ENCODE assay signal across 9 mouse cellular contexts in the genomic region with DNA sequence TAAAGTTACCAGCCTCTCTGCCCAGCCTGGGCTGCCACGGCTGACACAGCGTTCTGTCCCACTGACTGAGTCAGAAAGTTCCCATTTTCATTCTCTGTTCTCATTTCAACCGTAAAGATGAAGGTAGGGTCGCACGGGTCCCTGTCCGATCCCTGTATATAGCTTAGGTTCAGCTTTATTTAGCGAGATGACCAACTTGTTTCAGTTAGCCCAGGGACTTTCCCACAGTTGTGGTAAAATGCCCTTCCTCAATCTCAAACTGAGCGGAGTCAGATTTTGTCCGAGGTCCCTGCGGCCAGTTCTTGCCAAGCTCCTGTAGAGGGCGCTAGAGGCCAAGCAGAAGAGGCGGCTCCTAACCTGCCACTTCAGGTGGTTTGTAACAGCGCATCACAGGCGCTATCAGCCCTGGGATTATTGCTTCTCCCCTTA. TPM values are rescaled to one million over a fixed set of nuclear protein-coding genes. Genes with fewer than 3 reads are reported as not detected.
A peak's percentile ranks its signal among the peaks of the same experiment; 100 is the strongest.
DNase-seq lines count a peak whose midpoint lies in the region; ATAC-seq and TF ChIP-seq lines count a peak whose summit lies in the region.
"Had no signal": no experiment of that assay in that cellular context is flagged by ENCODE, and none has a peak within 500 bp of the region (broad histone marks: within the 10 kb centered on the region; RNA-seq: fewer than 3 reads in every experiment).

No protein-coding gene starts in this region.

- H3K9ac ChIP-seq in heart, embryonic 16.5 days (ENCODE audit: low read length): no peak overlapping the region
- no peak overlapping the region for H3K9ac ChIP-seq in heart, embryonic 12.5 days
- H3K9ac ChIP-seq: limb, embryonic 15.5 days had no signal

- 21% methylated on average over 14 of the region's 14 CpGs for WGBS in heart, embryonic 16.5 days
- WGBS in heart, embryonic 12.5 days: 22% methylated on average over 14 of the region's 14 CpGs

- 0 out of 2 replicates have a peak overlapping the region, but pooled peaks have one; percentile 20 for H3K4me2 ChIP-seq in heart, embryonic 16.5 days (ENCODE audit: low read depth, low read length)
- H3K4me2 ChIP-seq in heart, embryonic 12.5 days: no peak overlapping the region
- H3K4me2 ChIP-seq: limb, embryonic 15.5 days had no signal

- no peak overlapping the region for H3K27ac ChIP-seq in heart, embryonic 16.5 days (ENCODE audit: low read length)
- no peak overlapping the region for H3K27ac ChIP-seq in heart, embryonic 12.5 days (ENCODE audit: poor library complexity, severe bottlenecking)
- H3K27ac ChIP-seq in bone marrow macrophage, adult 2 months (ENCODE audit: insufficient read depth, low read depth, low read length): no peak overlapping the region
- H3K27ac ChIP-seq: limb, embryonic 15.5 days had no signal

- ATAC-seq in heart, embryonic 16.5 days (replicated peaks; ENCODE audit: extremely low read depth, insufficient read depth, low FRiP score): no peak
- ATAC-seq in heart, embryonic 12.5 days (ENCODE audit: insufficient number of reproducible peaks, low FRiP score): no peak
- ATAC-seq in CD4-positive, CD25-positive, alpha-beta regulatory T cell, adult 4 months: peak; percentile 88
- peak; percentile 72 for ATAC-seq in erythroblast, adult 5-6 weeks (replicated peaks; ENCODE audit: low FRiP score, poor library complexity, severe bottlenecking)

- H3K9me3 ChIP-seq in heart, embryonic 16.5 days (replicated peaks; ENCODE audit: control insufficient read depth, low read length): no peaks in the 10 kb centered on the region
- H3K9me3 ChIP-seq in heart, embryonic 12.5 days (replicated peaks): no peaks in the 10 kb centered on the region; the same call in 1 of the 2 replicates
- H3K9me3 ChIP-seq: limb, embryonic 15.5 days had no signal

- no peak overlapping the region for H3K4me3 ChIP-seq in heart, embryonic 16.5 days (ENCODE audit: low read length)
- no peak overlapping the region for H3K4me3 ChIP-seq in heart, embryonic 12.5 days
- H3K4me3 ChIP-seq in bone marrow macrophage, adult 2 months (ENCODE audit: insufficient read depth, low read length): peak overlapping the region; percentile 28
- H3K4me3 ChIP-seq: limb, embryonic 15.5 days had no signal

- no peak for TF ChIP-seq POLR2A in bone marrow macrophage, adult 2 months (IDR thresholded peaks at IDR 0.05; ENCODE audit: borderline replicate concordance, low read depth, low read length)

- DNase-seq in layer of hippocampus, postnatal 10 days (ENCODE audit: low spot score in 2 of 2): peak; percentile 54 to 61
- peak; percentile 92 for DNase-seq in naive thymus-derived CD4-positive, alpha-beta T cell, adult 2 months (ENCODE audit: low read depth)
- peak; percentile 29 to 45 for DNase-seq in thymus, adult 18-20 months

- no peaks in the 10 kb centered on the region for H3K4me1 ChIP-seq in heart, embryonic 16.5 days (ENCODE audit: control insufficient read depth, insufficient read depth, low read length)
- no peaks in the 10 kb centered on the region for H3K4me1 ChIP-seq in heart, embryonic 12.5 days (replicated peaks)
- H3K4me1 ChIP-seq in bone marrow macrophage, adult 2 months (ENCODE audit: control insufficient read depth, insufficient read depth, low read length): peaks cover 16% of the 10 kb centered on the region

- peak; percentile 98 for TF ChIP-seq CTCF in bone marrow macrophage, adult 2 months (IDR thresholded peaks at IDR 0.05; ENCODE audit: low read depth, low read length)

- H3K36me3 ChIP-seq in heart, embryonic 16.5 days (ENCODE audit: control insufficient read depth, insufficient read depth): no peaks in the 10 kb centered on the region
- H3K36me3 ChIP-seq in heart, embryonic 12.5 days: no peaks in the 10 kb centered on the region
- H3K36me3 ChIP-seq: limb, embryonic 15.5 days had no signal

- peaks cover 21% of the 10 kb centered on the region for H3K27me3 ChIP-seq in heart, embryonic 16.5 days (ENCODE audit: control insufficient read depth, insufficient read depth, low read length)
- peaks cover 25% of the 10 kb centered on the region for H3K27me3 ChIP-seq in heart, embryonic 12.5 days (replicated peaks)

RNA-seq across cellular contexts. Expression of a gene that starts 34.3 kb away (rescaled TPM):
- polyA plus RNA-seq in heart, embryonic 16.5 days (2015; fragmentation: Nextera tagmentation; extraction: Ambion mirVana): 0.69 and 1.5 TPM in 2 replicates
- polyA plus RNA-seq in heart, embryonic 12.5 days (2016; fragmentation: Nextera tagmentation; extraction: Ambion mirVana): 0.08 TPM in 1 of 2 replicates, not detected in the other
- polyA plus RNA-seq in CD4-positive, CD25-positive, alpha-beta regulatory T cell, adult 4 months (2017; shearing (Covaris generic)): 100 to 1,000 TPM; 277 to 361 TPM
- polyA plus RNA-seq in bone marrow macrophage, adult 2 months (2012; ENCODE audit: insufficient read depth, insufficient read length, missing spikeins): 0.68 TPM in 1 of 2 replicates, not detected in the other
- total RNA-seq in erythroblast, adult 5-6 weeks (2015; ENCODE audit: low replicate concordance): 1.0 and 2.9 TPM in 2 replicates
- 0.60 and 0.98 TPM in 2 replicates for total RNA-seq in erythroblast, adult 5-6 weeks (2017; ENCODE audit: low replicate concordance)
- not detected for total RNA-seq in layer of hippocampus, postnatal 10 days (2021)

RNA-seq across cellular contexts. Expression of a gene that starts 41.6 kb away (rescaled TPM):
- 161 and 177 TPM in 2 replicates for polyA plus RNA-seq in heart, embryonic 16.5 days (2015; fragmentation: Nextera tagmentation; extraction: Ambion mirVana)
- polyA plus RNA-seq in heart, embryonic 12.5 days (2016; fragmentation: Nextera tagmentation; extraction: Ambion mirVana): 178 and 181 TPM in 2 replicates
- 100 to 1,000 TPM; 179 to 201 TPM for polyA plus RNA-seq in CD4-positive, CD25-positive, alpha-beta regulatory T cell, adult 4 months (2017; shearing (Covaris generic))
- 98.6 and 111 TPM in 2 replicates for polyA plus RNA-seq in bone marrow macrophage, adult 2 months (2012; ENCODE audit: insufficient read depth, insufficient read length, missing spikeins)
- total RNA-seq in erythroblast, adult 5-6 weeks (2015; ENCODE audit: low replicate concordance): 70.0 and 77.8 TPM in 2 replicates
- total RNA-seq in erythroblast, adult 5-6 weeks (2017; ENCODE audit: low replicate concordance): 133 and 177 TPM in 2 replicates
- total RNA-seq in layer of hippocampus, postnatal 10 days (2021): 10 to 100 TPM; 90.7 to 93.3 TPM

RNA-seq across cellular contexts. Expression of a gene that starts 54.7 kb away (rescaled TPM):
- polyA plus RNA-seq in heart, embryonic 16.5 days (2015; fragmentation: Nextera tagmentation; extraction: Ambion mirVana): 3.2 and 4.5 TPM in 2 replicates
- polyA plus RNA-seq in heart, embryonic 12.5 days (2016; fragmentation: Nextera tagmentation; extraction: Ambion mirVana): 1.6 TPM in 2 replicates
- 1 to 10 TPM; 1.4 to 2.1 TPM for polyA plus RNA-seq in CD4-positive, CD25-positive, alpha-beta regulatory T cell, adult 4 months (2017; shearing (Covaris generic))
- polyA plus RNA-seq in bone marrow macrophage, adult 2 months (2012; ENCODE audit: insufficient read depth, insufficient read length, missing spikeins): not detected in 2 replicates
- total RNA-seq in erythroblast, adult 5-6 weeks (2015; ENCODE audit: low replicate concordance): not detected in 2 replicates
- 0.28 TPM in 1 of 2 replicates, not detected in the other for total RNA-seq in erythroblast, adult 5-6 weeks (2017; ENCODE audit: low replicate concordance)
- 10 to 100 TPM; 24.0 to 25.7 TPM for total RNA-seq in layer of hippocampus, postnatal 10 days (2021)

Comparison
In these comparisons a context has a peak if more than half of its experiments do, and no peak if none do; other contexts are left out.
1. ATAC-seq: peak in CD4-positive, CD25-positive, alpha-beta regulatory T cell, adult 4 months (single experiment) and erythroblast, adult 5-6 weeks (single experiment); none in heart, embryonic 16.5 days (single experiment) and heart, embryonic 12.5 days (single experiment).
2. DNase-seq: peak in every context shown above with its lines; median percentile 92 in naive thymus-derived CD4-positive, alpha-beta T cell, adult 2 months; 58 in layer of hippocampus, postnatal 10 days; 37 in thymus, adult 18-20 months.
3. RNA of a gene that starts 34.3 kb away (polyA plus RNA-seq): 277 to 361 TPM in CD4-positive, CD25-positive, alpha-beta regulatory T cell, adult 4 months; 0.69 to 1.5 TPM in heart, embryonic 16.5 days, 0.68 TPM in bone marrow macrophage, adult 2 months and 0.08 TPM in heart, embryonic 12.5 days; every median in the first group is over 100 times any median in the second.